Mouse (Mus musculus) ES-Bruce4 (cell line): ENCODE measurements around the gene Ankrd66.

Experiments used
- CTCF ChIP-seq: IDR thresholded peaks from one replicate; pipeline ENCODE4 v1.8.1; 2011; ENCODE audit warnings: low read depth, low read length
- EP300 ChIP-seq: IDR thresholded peaks from 2 replicates; pipeline ENCODE4 v1.6.1; 2011; ENCODE audit warnings: low read depth, low read length; ENCODE audit not compliant: insufficient read depth

DNA sequence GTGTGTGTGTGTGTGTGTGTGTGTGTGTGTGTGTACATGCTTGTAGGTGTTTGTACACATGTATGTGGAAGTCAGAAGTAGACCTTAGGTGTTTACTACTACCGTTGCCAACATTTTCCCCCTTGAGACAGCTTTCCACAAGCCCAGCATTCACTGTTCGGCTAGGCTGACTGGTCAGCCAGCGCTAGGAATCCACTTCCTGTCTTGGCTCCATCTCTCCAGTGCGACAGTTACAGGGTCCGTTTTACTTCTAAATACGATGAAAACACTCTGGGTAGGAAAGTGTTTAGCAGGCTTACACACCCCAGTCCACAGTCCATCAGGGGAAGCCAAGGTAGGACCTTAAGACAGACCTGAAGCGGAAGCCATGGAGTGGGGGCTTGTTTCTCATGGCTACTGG, 41.3 kb upstream of the Ankrd66 start:
- TF ChIP-seq CTCF (no peak), EP300 (no peak)
